Mouse (Mus musculus) cerebellum, postnatal 10 days (tissue): Measurements from ENCODE around the gene Ezh1.

Experiments
- DNase-seq, 2 experiments: peaks; one replicate each; pipeline ENCODE4 v3.0.0; 2021; ENCODE audit warnings: mixed read lengths in 2 of 2

The Ezh1 gene

GRCm38 (mm10) chr11:101226065-101226701 is at the start of gene Ezh1:
TSS of gene Ezh1 (minus strand) at chr11:101226463.
- DNase-seq = peak; percentile 95

- no peak for DNase-seq
Observed at GRCm38 (mm10) chr11:101275309-101275708, 49.0 kb upstream of the Ezh1 start.

DNA sequence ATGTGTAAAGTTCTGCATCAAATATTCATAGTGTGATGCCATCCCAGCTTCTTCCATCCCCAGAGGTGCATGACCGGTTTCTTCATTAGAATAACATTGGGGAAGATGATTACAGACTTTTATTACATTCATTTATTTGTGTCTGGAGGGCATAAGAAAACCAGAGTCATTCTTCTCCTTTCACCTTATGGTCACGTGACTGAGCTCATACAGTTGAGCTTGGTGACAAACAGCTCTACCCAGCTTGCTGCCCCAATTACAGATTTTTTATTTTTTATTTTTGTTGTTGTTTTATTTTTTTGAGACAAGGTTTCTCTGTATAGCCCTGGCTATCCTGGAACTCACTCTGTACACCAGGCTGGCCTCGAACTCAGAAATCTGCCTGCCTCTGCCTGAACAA is 46.2 kb upstream of the Ezh1 start:
- DNase-seq = no peak

DNA sequence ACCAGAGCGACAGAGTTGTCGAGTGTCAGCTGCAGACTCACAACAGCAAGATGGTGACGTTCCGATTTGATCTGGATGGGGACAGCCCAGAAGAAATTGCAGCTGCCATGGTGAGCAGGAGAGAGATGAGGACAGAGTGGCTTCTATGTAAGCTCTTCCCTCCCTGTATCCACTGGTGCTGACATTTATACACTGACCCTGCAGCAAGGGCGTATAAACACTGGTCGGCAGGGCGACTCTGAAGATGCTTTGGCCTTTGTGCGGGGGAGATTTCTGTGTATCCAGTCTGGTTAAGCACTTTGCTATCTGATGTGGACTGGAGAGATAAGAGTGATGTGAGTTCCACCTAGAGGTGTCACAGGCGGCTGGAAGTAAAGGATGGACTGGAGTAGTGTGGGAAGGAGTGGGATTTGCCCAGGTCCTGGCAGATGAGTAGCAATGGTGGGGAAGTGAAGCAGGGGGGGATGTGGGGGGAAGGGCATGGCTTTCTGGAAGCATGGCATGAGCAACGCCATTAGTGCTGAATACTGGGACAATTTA is 43.4 kb upstream of the Ezh1 start:
- peak; percentile 64 to 67 for DNase-seq

GRCm38 (mm10) chr11:101265906-101266305 is 39.6 kb upstream of the Ezh1 start:
- no peak for DNase-seq

DNA sequence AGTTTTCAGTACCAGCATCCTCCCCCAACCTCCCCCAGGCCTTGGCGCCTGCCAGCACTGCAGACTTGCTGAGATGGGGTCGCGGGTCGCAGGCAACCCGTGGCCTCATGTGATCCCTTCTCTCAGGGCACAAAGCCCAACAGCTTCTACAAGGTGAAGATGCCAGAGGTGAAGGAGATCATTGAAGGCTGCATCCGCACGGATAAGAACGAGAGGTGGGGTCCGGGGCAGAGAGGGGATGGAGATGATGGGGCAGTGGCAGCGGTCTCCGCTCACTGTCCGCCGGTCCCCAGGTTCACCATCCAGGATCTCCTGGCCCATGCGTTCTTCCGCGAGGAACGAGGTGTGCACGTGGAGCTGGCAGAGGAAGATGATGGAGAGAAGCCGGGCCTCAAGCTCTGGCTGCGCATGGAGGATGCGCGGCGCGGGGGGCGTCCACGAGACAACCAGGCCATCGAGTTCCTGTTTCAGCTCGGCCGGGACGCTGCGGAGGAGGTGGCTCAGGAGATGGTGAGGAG is 38.8 kb upstream of the Ezh1 start:
- DNase-seq = peak in 1 of 2 experiments; percentile 21

- no peak for DNase-seq
Observed at GRCm38 (mm10) chr11:101263989-101264280, 37.7 kb upstream of the Ezh1 start.

DNA sequence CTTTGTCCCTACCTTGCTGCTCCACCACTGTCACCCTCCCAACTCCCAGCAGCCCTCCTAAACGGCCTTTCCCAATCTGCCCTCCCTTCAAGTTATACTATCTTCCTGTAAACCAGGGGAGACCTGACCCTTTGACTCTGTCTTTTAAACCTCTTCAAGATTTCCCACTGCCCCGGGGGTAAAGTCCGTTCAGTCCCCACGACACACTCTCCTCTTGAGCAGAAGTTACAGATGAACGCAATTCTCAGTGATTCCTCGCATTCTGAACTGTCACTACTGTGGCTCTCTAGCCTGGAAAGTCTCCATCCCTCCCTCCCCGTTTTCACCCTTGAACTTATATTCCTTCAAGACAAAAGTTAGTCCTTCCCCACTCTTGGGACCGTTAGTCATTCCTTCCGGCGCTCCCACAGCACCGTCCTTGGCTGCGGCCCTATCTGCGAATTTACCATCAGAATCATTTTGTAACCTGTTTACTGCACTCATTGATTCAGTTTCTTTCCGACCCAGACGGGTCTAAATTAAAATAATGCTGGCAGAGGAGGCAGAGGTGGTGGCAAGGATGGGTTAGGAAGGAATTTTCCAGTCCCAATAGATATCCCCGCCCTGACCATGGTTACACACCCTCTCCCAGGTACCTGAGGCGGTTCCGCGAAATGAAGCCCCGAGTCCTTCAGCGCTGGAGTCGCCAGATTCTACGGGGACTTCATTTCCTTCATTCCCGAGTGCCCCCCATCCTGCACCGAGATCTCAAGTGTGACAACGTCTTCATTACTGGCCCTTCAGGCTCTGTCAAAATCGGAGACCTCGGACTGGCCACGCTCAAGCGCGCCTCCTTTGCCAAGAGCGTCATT is 37.1 kb upstream of the Ezh1 start:
- DNase-seq = no peak

GRCm38 (mm10) chr11:101262272-101262967 is 36.2 kb upstream of the Ezh1 start:
- peak in 1 of 2 experiments; percentile 24 for DNase-seq

GRCm38 (mm10) chr11:101260826-101261380 is 34.6 kb upstream of the Ezh1 start:
- DNase-seq = no peak

GRCm38 (mm10) chr11:101259948-101260825 is 33.9 kb upstream of the Ezh1 start, which contains the start of gene Wnk4:
TSS of gene Wnk4 (plus strand) at chr11:101260567.
- DNase-seq = peak; percentile 62 to 72

DNA sequence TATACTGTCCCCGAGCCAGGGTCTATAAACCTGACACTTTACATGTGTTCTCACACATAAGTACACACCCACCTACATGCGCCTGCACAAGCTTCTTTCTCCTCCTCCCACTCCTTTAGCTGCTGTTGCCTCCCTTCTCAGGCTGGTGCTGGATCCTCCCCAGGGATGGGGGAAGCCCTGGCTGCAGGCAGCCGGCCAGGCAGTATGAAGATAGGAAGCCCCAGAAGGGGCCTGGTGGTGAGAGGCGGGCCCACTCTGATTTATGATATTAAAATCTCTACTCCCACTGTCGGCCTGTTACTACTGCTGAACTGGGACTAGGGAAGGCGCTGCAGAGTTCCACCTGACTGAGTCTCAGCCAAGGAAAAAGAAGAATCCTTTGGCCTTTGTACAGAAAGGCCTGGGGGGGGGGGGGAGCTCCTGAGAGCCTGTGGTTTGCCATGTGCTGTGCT is 33.0 kb upstream of the Ezh1 start:
- no peak for DNase-seq

GRCm38 (mm10) chr11:101255826-101256775 is 29.8 kb upstream of the Ezh1 start:
- DNase-seq = no peak

- DNase-seq = peak; percentile 89 to 91
Observed at GRCm38 (mm10) chr11:101253613-101254389, 27.5 kb upstream of the Ezh1 start, which contains the start of gene Vps25. TSS of gene Vps25 (plus strand) at chr11:101253707.

- no peak for DNase-seq
Observed at GRCm38 (mm10) chr11:101252941-101253340, 26.7 kb upstream of the Ezh1 start.

DNA sequence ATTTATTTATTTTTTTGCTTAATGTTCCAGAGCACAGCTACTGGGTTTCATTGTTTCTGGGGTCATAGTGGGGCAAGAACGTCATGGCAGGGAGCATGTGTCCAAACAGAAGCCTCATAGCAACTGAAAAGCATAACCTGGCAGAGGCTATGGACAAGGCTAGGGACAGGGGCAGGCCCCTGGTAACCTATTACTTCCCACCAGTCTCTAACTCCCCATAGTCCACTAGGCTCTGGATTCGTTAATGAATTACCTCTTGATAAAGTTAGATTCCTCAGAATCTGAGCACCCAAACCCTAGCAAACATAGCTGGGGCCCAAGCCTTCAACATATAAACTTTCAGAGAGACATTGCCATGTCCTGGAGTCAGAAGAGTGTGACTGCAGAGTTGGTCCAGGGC is 24.8 kb upstream of the Ezh1 start:
- no peak for DNase-seq

- DNase-seq = peak; percentile 75 to 81
Observed at GRCm38 (mm10) chr11:101248258-101248994, 22.2 kb upstream of the Ezh1 start.

DNA sequence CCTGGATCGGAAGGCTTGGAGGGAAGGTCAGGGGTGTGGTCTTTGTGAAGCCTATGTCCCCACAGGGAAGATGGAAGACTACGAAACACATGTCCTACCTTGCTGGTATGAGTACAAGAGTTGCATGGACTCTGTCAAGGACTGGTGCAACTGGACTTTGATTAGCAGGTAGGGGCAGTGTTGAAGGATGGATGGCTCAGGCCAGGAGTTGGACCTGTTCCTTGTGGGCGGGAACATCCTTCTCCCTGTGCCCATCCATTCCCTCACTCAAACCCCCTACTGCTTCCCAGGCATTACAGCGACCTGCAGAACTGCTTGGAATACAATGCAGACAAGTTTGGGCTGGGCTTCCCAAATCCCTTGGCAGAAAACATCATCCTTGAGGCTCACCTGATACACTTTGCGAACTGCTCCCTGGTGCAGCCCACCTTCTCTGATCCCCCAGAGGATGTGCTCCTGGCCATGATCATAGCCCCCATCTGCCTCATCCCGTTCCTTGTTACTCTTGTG is 21.3 kb upstream of the Ezh1 start:
- no peak for DNase-seq

DNA sequence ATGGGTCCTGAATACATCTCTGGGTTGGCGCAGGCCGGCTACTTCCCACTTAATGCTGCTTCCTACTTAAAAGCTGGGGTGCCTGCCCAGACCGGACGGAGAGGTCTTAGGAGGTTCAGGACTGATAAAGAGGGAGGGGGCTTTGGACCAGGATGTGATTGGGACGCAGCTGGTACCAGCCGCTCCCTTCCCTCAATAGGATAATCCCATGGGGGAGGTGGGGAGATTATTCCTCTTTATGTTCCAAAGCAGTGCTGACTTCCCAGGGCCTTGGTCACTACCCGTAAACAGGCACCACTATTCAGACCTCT is 20.4 kb upstream of the Ezh1 start:
- no peak for DNase-seq
